ENCODE assay signal across 8 mouse cellular contexts in the genomic region with DNA sequence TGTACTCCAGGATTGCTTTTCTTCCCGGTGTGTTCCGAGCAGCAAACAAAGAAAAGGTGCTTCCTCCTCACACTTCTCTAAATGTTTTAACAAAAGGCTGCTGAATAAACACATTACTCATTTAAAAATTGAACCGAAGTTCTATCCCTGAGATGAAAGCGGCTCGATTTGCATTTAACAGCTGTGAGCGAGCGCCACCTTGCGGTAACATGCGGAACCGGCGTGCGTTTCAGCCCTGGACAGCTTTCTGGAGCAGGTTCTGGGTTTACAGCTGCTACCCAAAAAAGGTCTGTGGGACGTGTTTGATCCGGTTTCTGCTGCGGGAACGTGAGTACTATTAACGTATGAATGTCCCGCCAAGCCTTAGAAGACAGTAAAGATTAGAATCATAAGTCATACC. TPM values are rescaled to one million over a fixed set of nuclear protein-coding genes. Genes with fewer than 3 reads are reported as not detected.
A peak's percentile ranks its signal among the peaks of the same experiment; 100 is the strongest.
DNase-seq lines count a peak whose midpoint lies in the region; ATAC-seq and TF ChIP-seq lines count a peak whose summit lies in the region.

No protein-coding gene starts in this region.

- TF ChIP-seq CTCF in gastrocnemius, adult 2 months (IDR thresholded peaks at IDR 0.05): peak; percentile 98; the same call in 1 of the 2 replicates

- DNase-seq in adrenal gland, adult (ENCODE audit: inconsistent age in 2 of 2, low spot score in 1 of 2): peak; percentile 64 to 93
- DNase-seq in cerebellum, postnatal 36 days: peak; percentile 90 to 96
- DNase-seq in gastrocnemius, adult 2 months: peak; percentile 74
- DNase-seq in induced T-regulatory cell, adult 2 months (ENCODE audit: low read depth): peak; percentile 50
- peak; percentile 69 to 95 for DNase-seq in left cerebral cortex, adult 8-10 months (ENCODE audit: low spot score in 2 of 2)
- DNase-seq in right cerebral cortex, postnatal 25 days: peak; percentile 88
- DNase-seq in natural killer cell, adult 2 months (ENCODE audit: low spot score in 2 of 2): no peak

- no peak overlapping the region for H3K27ac ChIP-seq in gastrocnemius, adult 2 months

- peak; percentile 62; the same call in 1 of the 2 replicates for ATAC-seq in megakaryocyte, adult 5-6 weeks (ENCODE audit: poor library complexity, severe bottlenecking)

- intact Hi-C loops in gastrocnemius, adult 2 months (cut with DNase I): no loop called here

- peak overlapping the region; percentile 50 for H3K4me3 ChIP-seq in gastrocnemius, adult 2 months

RNA-seq across cellular contexts. Expression of a gene that starts 1.9 kb away (rescaled TPM):
- total RNA-seq in gastrocnemius, adult 2 months (2021): under 1 TPM; 0.18 to 0.92 TPM
- 100 to 1,000 TPM in 1 of 4 experiments, 10 to 100 TPM in 3; 83.7 to 100 (median 94.4) TPM for total RNA-seq in left cerebral cortex, adult 8-10 months (2022)
- total RNA-seq in megakaryocyte, adult 5-6 weeks (2015): 0.07 TPM in 1 of 2 replicates, not detected in the other
- not detected in 2 replicates for total RNA-seq in megakaryocyte, adult 5-6 weeks (2017)

Comparison
In these comparisons a context has a peak if more than half of its experiments do, and no peak if none do; other contexts are left out.
1. DNase-seq: peak in adrenal gland, adult (2 of 2), cerebellum, postnatal 36 days (2 of 2), gastrocnemius, adult 2 months (single experiment), induced T-regulatory cell, adult 2 months (single experiment), left cerebral cortex, adult 8-10 months (2 of 2) and right cerebral cortex, postnatal 25 days (single experiment); none in natural killer cell, adult 2 months (0 of 2).
2. RNA of a gene that starts 1.9 kb away (total RNA-seq): 83.7 to 100 TPM in left cerebral cortex, adult 8-10 months; 0.18 to 0.92 TPM in gastrocnemius, adult 2 months and 0.07 TPM in megakaryocyte, adult 5-6 weeks; every median in the first group is over 10 times any median in the second.